Mouse (Mus musculus) cerebral cortex, adult 2 months (tissue): ENCODE results near the gene Tescl.

Experiments used
- WGBS: fragments of 180-500 bp; shearing (Covaris S2); methylation state at CpG from one replicate; pipeline ENCODE4 v1.1.7; 2018; 5-methylcytosine and 5-hydroxymethylcytosine counted together

Tescl gene

DNA sequence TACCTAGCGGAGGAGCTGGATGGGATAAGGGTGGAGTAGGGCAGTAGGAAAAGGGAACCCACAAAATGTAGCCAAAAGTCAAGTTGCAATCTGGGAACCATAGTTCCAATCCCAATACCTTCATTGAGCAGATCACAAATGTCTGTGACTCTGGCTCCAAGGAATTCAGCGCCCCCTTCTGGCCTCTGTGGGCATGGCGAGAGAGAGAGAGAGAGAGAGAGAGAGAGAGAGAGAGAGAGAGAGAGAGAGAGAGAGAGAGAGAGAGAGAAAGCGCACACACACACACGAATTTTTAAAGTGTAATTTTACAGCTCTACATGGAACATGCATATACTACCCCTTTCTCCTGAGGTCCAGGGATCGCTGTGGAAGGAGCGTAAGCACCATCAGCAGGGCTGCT lies 29.5 kb upstream of the Tescl start:
- 23% methylated on average over 7 of the region's 7 CpGs for WGBS

DNA sequence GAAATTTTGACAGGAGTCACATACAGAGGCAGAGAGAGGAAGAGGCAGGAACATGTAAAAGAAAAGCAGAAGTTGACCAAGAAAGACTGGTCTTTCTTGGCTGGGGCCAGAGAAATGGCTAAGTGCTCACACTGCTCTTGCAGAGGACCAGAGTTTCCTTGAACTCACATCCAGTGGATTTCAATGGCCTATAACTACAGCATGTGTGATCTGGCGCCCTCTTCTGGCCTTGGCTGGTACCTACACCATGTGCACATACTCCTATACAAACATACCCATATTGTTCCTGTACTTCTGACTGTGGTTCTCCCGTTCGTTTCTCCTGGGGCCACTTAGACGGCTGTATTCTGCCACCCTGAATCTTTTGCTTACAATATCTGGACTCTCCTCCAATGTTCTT lies 27.3 kb upstream of the Tescl start:
- 70% methylated on average over 4 of the region's 4 CpGs for WGBS

DNA sequence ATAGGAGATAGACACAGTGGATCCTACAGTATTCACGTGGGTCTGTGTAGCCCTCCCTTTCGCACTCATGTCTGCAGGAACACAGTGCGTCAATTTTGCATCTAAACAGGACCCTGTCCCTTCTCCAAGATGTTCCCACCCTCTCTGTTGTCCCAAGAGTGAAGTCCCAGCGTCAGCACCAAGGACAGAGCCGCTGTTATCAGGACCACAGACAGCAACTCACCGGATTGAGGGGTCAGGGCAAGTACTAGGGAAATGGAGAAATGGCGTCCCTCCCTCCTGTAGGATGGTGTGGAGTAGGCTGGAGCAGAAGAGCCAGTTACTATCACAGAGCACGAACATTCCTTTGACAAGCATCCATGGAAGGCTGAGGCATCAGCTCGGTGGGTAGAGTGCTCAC lies 25.5 kb upstream of the Tescl start:
- WGBS: 41% methylated on average over 9 of the region's 9 CpGs

DNA sequence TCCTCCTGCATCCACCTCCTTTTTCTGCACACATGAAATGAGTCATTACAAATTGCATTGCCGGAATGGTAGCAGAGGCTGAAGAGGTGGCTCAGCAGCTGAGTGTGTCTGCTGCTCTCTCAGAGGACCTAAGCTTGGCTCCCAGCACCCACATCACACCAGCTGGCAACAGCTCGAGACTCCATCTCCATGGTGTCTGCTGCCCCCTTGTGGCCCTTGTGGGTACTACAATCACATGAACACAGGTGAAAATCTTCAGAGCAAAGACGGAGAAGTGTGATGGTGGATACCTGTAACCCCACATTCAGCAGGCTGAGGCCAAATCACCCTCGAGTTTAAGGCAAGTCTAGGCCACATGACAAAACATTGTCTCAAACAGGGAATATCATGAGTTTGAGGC lies 24.2 kb upstream of the Tescl start:
- WGBS: 45% methylated on average over 4 of the region's 4 CpGs

DNA sequence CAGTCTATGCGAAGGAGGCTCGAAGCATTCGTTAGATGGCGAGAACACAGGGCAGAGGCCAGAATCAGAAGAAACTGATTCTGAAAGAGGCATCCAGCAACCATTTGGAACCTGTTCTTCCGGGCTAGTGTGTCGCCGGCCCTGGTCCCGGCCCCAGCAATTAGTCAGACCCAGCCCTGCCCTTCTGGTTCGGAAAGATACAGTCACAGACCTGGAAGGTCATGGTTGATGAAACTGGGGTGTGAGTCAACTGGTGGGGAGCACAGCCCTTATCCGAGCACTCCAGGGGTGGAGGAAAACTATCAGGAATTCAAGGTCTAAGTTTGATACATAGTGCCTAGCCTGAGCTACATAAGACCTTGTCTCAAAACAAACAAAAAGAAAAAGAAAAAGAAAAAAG lies 22.3 kb upstream of the Tescl start:
- WGBS: 88% methylated on average over 10 of the region's 10 CpGs

DNA sequence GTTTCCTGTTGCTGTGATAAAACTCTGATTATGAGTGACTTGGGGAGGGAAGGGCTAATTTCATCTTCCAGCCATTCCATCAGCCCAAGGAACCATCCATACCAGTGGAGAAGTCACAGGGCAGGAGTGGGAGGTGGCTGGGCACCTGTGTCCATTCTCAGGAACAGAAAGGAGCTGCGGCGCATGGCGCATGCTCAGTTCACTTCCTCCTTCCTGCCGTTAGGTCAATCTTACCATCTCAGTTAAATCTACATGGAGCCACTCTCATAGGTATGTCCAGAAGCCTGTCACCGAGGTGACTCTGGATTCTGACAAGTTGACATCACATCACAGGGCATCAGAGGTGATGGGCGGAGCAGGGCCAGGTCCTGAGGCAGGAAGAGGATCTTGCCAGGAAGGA lies 21.9 kb upstream of the Tescl start:
- 86% methylated on average over 6 of the region's 6 CpGs for WGBS

DNA sequence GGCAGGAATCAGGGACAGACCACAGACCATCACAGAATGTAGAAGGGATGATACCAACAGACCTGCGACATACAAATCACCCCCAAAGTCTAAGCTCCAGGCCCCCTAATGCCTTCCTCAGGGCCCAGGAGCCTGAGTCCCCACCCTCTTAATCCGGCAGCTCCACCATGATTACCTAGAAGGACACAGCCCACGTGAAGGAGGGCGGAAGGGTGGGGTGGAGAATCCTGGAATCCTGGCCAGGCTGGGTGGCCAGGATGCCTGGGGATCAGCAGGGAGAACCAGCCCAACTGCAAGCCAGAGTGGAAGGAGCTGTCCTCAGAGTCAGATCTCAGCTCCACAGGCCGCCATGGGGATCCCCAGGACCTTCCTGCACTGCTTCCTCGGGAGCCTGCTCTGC lies 15.2 kb upstream of the Tescl start, which contains the start of gene Lypd5:
Lypd5 (plus strand) TSS at position 301 of the 400 bp plus-strand sequence.
- WGBS: 62% methylated on average over 6 of the region's 6 CpGs

DNA sequence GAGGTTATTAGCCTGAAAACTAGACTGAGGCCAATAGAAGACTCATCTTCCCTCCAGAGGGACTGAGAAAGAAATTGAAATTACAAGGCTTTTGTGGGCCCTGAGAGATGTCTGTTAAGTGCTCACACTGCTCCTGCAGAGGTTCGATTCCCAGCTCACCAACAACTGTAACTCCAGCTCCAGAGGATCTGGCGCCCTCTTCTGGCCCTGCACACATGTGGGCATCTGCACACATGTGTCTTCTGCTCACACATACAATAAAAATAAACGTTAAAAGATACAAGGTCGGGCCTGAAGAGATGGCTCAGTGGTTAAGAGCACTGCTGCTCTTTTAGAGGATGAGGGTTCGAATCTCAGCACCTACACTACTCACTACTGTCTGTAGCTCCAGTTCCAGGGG lies 12.7 kb upstream of the Tescl start:
- 68% methylated on average over 5 of the region's 5 CpGs for WGBS

DNA sequence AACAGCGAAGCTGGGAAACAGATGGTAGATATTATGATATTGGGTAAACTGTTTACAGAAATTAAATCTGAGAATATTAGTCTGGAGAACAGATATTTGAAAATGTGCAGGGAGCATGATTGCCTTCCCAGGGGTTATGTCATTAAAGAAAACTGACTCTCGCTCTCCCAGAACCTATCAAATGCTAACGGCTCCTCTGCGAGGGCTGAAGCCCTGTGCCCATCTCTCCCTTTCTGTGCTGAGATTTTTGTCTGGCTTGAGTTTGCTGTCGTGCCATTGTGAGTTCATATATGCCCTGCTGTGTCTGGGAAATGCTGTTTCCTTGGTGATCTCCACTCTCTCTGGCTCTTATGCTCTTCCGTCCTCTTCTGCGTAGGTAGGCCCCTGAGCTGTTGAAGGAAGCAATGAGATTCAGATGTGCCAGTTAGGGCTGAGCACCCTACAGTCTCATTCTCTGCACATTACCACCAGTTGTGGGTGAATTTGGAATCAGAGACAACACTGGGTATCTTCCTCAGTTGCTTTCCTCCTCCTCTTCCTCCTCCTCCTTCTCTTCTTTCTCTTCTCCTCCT lies 10.1 kb upstream of the Tescl start:
- WGBS: 60% methylated on average over 7 of the region's 7 CpGs

DNA sequence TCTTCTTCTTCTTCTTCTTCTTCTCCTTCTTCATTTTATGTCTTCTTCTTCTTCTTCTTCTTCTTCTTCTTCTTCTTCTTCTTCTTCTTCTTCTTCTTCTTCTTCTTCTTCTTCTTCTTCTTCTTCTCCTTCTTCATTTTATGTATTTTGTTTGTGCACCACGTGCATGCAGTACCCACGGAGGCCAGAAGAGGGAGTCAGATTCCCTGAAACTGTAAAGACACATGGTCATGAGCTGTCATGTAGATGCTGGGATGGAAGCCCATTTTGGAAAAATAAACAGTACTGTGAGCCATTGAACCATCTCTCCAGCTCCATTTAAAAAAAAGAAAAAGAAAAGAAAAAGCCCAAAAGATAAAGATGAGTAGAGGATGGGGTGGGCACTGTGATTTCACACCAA lies 4.5 kb upstream of the Tescl start:
- WGBS: 39% methylated on average over 2 of the region's 2 CpGs

DNA sequence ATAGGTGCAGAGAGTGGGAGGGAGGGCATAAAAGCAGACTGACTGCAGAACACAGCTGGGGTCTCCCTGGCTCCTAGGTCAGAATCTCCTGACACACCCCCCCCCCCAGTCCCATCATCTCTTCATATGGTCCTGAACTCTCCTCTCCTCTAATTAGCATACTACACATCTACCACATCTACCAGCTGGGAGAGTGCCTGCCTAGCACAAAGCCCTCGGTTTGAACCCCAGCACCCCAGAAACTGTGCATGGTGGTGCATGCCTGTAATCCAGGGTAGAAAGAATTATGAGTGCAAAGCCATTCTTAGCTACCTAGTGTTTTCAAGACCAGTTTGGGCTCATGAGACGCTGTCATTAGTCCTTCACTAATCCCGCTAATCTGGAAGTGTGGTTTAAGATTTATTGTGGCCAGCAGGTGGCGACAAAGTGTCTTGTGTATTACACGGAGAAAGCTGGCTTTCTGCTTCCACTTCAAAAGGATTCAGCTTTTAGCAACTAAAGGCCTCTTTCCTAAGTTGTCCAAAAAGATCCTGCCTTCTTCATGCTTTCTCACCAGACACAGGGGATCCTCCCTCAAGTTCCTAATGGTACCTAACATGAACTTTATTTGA lies 2.1 kb upstream of the Tescl start:
- 7% methylated on average over 5 of the region's 5 CpGs for WGBS

DNA sequence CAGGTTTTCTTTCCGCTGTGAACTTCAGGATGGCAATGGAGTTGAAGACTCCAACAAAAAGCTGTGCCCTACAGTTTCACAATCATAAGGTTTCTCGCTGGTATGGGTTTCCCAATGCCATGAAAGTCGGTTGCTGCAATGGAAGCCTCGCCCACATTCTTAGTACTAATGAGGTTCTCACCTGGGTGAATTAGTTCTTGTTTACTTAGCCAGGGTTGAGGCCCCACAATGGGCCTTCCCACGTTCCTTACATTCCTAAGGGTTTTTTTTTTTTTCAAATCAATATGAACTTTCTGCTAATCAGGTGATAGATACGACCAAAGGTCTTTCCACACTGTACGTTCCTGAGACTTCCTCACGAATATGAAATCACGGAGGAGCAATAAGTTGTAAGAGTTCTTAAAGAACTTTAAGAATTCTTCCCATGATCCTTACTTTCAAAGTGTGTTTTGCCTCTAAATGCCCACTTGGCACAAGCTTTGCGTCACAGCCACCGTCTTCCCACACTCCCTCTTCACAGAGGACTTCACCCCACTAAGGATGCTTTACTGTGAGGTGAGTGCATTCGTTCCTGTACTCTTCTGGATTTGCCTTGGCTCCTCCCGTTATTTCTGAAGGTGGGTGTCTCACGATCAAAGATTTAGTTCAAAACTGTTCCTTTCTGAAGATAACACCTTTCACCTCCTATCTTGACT lies 6.3 kb downstream of the Tescl start:
- WGBS: 78% methylated on average over 14 of the region's 14 CpGs

DNA sequence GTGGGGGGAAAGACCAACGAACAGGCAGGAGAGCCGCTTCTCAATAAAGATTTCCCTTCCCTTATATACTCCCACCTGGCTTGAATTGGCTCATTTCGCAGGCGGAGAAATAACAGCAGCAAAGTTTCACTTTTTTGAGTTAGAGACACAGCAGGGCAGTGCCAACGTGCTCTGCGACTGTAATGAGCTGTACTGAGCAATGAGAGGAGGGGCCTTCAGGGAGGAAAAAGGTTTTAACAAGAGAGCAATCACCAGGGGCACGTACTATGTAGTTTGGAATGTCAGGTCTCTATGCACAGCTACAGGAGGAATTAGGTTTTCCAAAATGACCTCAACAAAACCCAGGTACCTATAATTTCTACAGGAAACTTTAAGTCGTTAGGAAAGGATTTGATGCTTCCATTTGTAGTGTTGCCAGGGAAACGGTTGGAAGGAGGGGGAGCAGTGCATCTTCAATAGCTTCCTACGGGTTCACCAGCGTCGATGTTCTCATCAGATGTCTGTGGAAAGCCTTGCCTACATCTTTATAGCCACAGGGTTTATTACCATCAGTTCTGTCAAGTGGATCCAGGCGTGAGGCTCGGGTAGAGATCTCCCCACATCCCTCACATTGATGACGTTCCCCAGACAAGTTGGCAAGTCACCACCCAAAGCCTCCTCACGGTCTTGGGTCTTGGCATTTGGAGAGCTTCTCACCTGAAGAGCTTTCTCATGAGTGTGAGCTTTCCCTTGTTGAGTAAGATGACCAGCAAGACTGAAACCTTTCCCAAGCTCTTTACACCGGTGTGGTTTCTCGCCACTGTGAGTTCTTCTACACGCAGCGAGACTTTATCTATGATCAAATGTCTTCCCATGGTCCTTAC lies 7.2 kb downstream of the Tescl start:
- 36% methylated on average over 20 of the region's 20 CpGs for WGBS

DNA sequence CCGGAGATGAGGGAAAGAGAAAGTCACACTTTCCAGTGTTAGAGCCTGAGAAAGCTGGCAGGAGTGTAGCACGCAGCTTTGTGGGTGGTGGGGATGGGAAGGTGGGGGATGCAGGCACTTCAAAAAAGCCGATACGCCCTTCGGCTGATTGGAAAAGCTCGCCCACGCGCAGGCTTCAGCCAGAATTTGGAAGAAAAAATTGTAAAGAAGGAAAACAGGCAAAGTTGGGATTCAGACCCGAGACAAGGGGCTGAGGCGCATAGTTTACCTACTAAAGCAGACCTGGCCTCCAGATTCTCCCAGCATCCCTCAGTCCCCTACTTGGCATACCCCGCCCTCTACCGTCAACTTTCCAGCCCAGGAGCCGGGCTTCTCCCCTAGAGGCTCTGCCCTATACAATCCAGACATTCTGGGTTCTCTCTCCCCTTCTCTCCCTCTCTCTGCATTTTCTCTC lies 8.0 kb downstream of the Tescl start:
- 4% methylated on average over 13 of the region's 13 CpGs for WGBS

DNA sequence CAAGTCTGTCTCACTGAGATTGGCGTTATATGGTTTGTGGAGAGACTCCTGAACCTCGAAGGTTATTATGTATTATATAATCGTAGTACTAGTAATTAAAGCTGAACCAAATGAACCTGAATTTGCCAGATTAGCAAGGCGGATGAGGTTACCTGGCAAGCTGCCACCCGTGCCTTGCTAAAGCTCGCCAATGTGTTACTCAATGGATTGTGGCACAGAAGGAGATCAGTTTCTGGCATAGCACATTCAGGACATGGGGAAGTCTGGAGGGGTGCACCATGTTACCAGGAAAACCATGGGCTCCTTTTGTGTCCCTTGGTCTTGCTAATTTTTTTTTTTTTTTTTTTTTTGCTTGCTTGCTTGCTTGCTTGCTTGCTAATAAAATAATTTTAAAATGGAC lies 8.5 kb downstream of the Tescl start:
- 39% methylated on average over 6 of the region's 6 CpGs for WGBS

DNA sequence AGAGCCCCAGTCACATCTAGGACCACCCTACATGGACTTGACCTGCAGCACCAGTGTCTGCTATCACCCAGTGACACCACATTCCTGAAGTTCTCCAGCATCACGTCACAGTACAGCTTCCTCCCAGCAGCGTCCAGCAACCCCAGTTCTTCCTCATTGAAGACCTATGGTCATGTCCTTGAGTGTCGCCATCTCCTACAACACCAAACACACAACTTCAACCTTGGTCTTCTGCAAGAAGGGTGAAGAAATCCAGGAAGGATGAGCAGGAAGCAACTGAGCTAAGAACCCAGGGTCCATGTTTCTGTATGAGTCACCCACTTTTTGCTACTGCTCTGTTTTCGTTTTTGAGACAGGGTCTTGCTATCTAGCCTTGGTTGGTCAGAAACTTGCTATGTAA lies 11.1 kb downstream of the Tescl start:
- 77% methylated on average over 4 of the region's 4 CpGs for WGBS

DNA sequence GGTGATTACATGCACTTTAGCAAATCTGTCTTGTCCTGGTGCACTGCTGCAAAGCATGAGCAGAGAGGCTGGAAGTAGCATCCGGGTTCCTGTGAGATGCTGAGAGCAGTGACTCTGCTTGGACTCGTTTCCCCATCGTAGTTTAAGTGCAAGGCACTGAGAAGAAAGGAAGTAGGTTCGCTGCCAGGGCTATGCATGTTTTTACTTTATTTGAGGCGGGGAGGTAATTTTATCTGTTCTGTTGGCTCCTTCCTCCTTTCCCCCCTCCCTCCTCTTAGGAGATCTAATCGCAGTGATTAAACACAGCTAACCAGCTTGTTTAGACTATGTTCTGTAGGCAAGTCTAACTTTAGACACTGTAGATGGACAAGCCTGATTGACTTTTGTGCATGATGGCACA lies 14.8 kb downstream of the Tescl start:
- WGBS: 63% methylated on average over 6 of the region's 6 CpGs

DNA sequence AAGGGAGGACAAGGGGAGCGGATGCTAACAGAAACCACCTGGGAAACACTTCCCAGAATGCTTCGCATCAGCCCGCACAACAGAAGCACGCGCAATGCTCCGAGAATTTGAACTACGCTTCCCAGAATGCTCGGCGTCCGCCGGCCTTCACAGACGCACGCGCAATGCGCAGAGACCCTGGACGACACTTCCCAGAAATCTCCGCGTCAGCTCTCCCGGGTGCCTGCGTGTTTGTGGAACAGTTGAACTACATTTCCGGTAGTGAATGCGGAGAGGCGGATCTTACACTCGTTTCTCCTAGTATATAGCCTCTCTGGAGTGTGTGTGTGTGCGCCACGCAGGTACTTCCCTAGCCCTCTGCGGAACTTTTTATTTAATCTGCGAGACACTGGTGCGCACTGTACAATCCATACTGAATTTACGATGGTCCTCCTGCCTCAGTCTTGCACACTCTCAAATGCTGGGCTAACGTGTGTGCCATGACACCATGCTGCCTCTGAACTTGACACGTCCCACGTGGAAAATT lies 17.1 kb downstream of the Tescl start, which contains the start of gene Zfp94:
Zfp94 (minus strand) TSS at position 100 of the 526 bp plus-strand sequence.
- under 1% methylated on average over 33 of the region's 33 CpGs for WGBS

DNA sequence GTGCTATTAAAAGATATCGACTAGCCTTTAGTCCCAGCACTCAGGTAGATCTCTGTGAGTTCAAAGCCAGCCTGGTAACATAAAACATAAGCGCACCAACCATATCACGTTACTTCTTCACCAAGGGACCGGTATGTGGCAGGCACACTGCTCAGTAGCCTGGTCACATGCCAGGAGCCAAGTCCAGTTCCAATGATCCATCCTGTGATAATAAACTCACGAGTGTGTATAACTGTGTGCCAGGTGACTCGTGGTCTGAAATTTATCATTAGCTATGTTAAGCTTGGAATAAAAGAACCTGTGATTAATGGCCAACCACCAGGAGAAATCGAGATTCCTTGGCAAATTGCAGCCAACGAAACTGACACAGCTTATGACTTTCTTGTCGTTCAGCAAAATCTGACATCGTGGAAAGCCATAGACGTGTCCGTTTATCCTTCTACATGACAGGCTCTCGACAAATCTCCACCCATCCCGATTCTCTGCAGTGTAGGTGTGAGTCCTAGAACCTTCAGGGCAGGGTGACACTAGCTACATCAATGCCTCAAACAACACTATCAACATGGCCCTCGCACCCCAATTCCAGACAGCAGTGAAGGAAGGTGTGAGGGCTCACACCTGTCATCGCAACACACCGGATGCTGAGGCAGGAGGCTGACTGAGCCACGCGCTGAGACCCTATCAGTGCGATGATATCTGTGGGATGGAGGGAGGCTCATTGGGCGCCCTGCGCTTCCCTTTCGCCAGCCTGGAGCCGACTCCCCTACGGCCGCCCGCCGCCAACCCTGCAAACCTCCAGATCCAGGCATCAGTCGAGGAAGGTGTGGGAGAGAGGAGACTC lies 17.8 kb downstream of the Tescl start:
- 20% methylated on average over 29 of the region's 29 CpGs for WGBS

DNA sequence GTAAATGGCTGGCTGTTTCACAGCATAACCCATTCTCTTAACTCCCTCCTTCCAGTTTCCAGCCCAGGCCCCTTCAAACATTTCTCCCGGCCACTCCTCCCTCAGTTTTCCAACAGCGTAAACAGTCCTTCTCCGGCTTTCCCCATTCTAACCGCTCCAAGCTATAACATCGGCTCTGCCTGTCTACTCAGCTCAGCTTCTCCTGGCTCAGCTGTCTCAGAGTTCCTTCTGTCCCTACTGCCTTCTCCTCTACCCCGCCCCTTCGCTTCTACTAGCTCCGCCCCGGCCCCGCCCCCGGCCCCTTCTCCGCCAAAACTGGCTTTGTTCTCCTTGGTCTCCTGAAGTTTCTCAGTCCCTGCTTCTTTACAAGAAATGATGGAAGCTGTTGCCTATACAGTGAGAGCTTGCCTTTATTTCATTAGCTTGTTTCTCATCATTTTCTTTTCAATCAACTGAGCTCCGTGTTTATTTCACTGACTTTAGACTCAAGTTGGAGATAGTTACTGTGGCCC lies 32.9 kb downstream of the Tescl start, which contains the start of gene Zfp61:
Zfp61 (minus strand) TSS at position 462 of the 512 bp plus-strand sequence.
- 9% methylated on average over 13 of the region's 13 CpGs for WGBS
